In genomic region chr2:6594160-6594559, GRCm38 (mm10) we compare ENCODE assay signal across 9 mouse cellular contexts.
DNase-seq lines count a peak whose midpoint lies in the region; ATAC-seq and TF ChIP-seq lines count a peak whose summit lies in the region.
"Had no signal": no experiment of that assay in that cellular context is flagged by ENCODE, and none has a peak within 500 bp of the region (broad histone marks: within the 10 kb centered on the region; RNA-seq: fewer than 3 reads in every experiment).

No protein-coding gene starts in this region.

- no peak for TF ChIP-seq POLR2A in limb, embryonic 14.5 days (IDR thresholded peaks at IDR 0.05; ENCODE audit: borderline replicate concordance, extremely low read depth, insufficient read depth, insufficient read length)

- H3K4me2 ChIP-seq in forebrain, embryonic 12.5 days, result no peak overlapping the region
- no peak overlapping the region for H3K4me2 ChIP-seq in limb, embryonic 14.5 days (replicated peaks; ENCODE audit: low read depth, low read length, severe bottlenecking)

- no peak overlapping the region for H3K4me3 ChIP-seq in forebrain, embryonic 12.5 days (replicated peaks)
- H3K4me3 ChIP-seq in limb, embryonic 14.5 days (replicated peaks; ENCODE audit: low read length), result no peak overlapping the region

- peaks cover 7% of the 10 kb centered on the region; the same call in 1 of the 2 replicates for H3K36me3 ChIP-seq in forebrain, embryonic 12.5 days (replicated peaks)
- H3K36me3 ChIP-seq in limb, embryonic 14.5 days (ENCODE audit: control insufficient read depth, insufficient read depth, low read length), result no peaks in the 10 kb centered on the region; the same call in 1 of the 2 replicates
- H3K36me3 ChIP-seq: G1E had no signal

- DNase-seq in 3T3-L1 (ENCODE audit: low read depth, low spot score) (peak; percentile 77), ZHBTc4 (ENCODE audit: low read depth, low spot score) (peak; percentile 4)
- DNase-seq in limb, embryonic 14.5 days (ENCODE audit: low spot score), result no peak
- no peak for DNase-seq in adrenal gland, postnatal 36 days
- DNase-seq in frontal cortex, postnatal 10 days (ENCODE audit: low spot score in 2 of 2), result no peak
- DNase-seq in thymus, postnatal 14 days, result no peak
- DNase-seq in left cerebral cortex, postnatal 36 days (ENCODE audit: low spot score in 2 of 2), result no peak

- H3K4me1 ChIP-seq in forebrain, embryonic 12.5 days, result peaks cover 20% of the 10 kb centered on the region
- H3K4me1 ChIP-seq in limb, embryonic 14.5 days (ENCODE audit: control insufficient read depth, insufficient read depth, low read length), result peaks cover 6% of the 10 kb centered on the region

- H3K9me3 ChIP-seq in forebrain, embryonic 12.5 days, result no peaks in the 10 kb centered on the region
- H3K9me3 ChIP-seq in limb, embryonic 14.5 days (ENCODE audit: control insufficient read depth, low read length), result no peaks in the 10 kb centered on the region
- H3K9me3 ChIP-seq: G1E had no signal

- H3K27me3 ChIP-seq in forebrain, embryonic 12.5 days, result no peaks in the 10 kb centered on the region
- no peaks in the 10 kb centered on the region for H3K27me3 ChIP-seq in limb, embryonic 14.5 days (ENCODE audit: control insufficient read depth, insufficient read depth, low read length)

- no peak overlapping the region for H3K9ac ChIP-seq in forebrain, embryonic 12.5 days
- 0 out of 2 replicates have a peak overlapping the region, but pooled peaks have one; percentile 21 for H3K9ac ChIP-seq in limb, embryonic 14.5 days (ENCODE audit: low read depth, low read length, severe bottlenecking)

- peak overlapping the region; percentile 89 for H3K27ac ChIP-seq in forebrain, embryonic 12.5 days
- H3K27ac ChIP-seq in limb, embryonic 14.5 days (replicated peaks; ENCODE audit: low read depth, low read length), result no peak overlapping the region

- WGBS in forebrain, embryonic 12.5 days, result 34% methylated on average over 3 of the region's 3 CpGs
- WGBS in limb, embryonic 14.5 days, result 53% methylated on average over 3 of the region's 3 CpGs

- ATAC-seq in forebrain, embryonic 12.5 days (ENCODE audit: low FRiP score), result peak; percentile 40; the same call in 1 of the 2 replicates
- ATAC-seq in limb, embryonic 14.5 days (ENCODE audit: low FRiP score, low read depth), result no peak

- intact Hi-C loops in left cerebral cortex, postnatal 36 days (cut with DNase I), result no loop called here

Comparison
In these comparisons a context has a peak if more than half of its experiments do, and no peak if none do; other contexts are left out.
1. DNase-seq: peak in 3T3-L1 (single experiment) and ZHBTc4 (single experiment); none in limb, embryonic 14.5 days (single experiment), adrenal gland, postnatal 36 days (0 of 2), frontal cortex, postnatal 10 days (0 of 2), thymus, postnatal 14 days (single experiment) and left cerebral cortex, postnatal 36 days (0 of 2).